Mouse (Mus musculus) right cerebral cortex, postnatal 14 days (tissue): ENCODE measurements around the gene Ralgps1.
"Not testable (repeated sequence)": the region's sequence is repeated elsewhere in the genome, so short reads cannot be mapped to it uniquely, and the experiment has no call there.

Source experiments
- DNase-seq: peaks from one replicate; pipeline ENCODE4 v3.0.0; 2022

The Ralgps1 gene

GRCm38 (mm10) chr2:33233856-33234255 is 137.4 kb downstream of the Ralgps1 start:
- DNase-seq = no peak

- no peak for DNase-seq
Measured at GRCm38 (mm10) chr2:33232782-33233570, 138.3 kb downstream of the Ralgps1 start.

- no peak for DNase-seq
Measured at GRCm38 (mm10) chr2:33231788-33232187, 139.5 kb downstream of the Ralgps1 start.

- DNase-seq = no peak
Measured at GRCm38 (mm10) chr2:33230701-33231100, 140.6 kb downstream of the Ralgps1 start.

- DNase-seq = no peak
Measured at GRCm38 (mm10) chr2:33228551-33228950, 142.7 kb downstream of the Ralgps1 start.

- DNase-seq = no peak
Measured at GRCm38 (mm10) chr2:33228077-33228476, 143.2 kb downstream of the Ralgps1 start.

- DNase-seq = no peak
Measured at GRCm38 (mm10) chr2:33225921-33226320, 145.4 kb downstream of the Ralgps1 start.

- no peak for DNase-seq
Measured at GRCm38 (mm10) chr2:33223656-33224358, 147.5 kb downstream of the Ralgps1 start.

- DNase-seq = no peak
Measured at GRCm38 (mm10) chr2:33222480-33222879, 148.8 kb downstream of the Ralgps1 start.

GRCm38 (mm10) chr2:33221339-33221900 is 149.9 kb downstream of the Ralgps1 start:
- no peak for DNase-seq

- no peak for DNase-seq
Measured at GRCm38 (mm10) chr2:33220674-33221338, 150.5 kb downstream of the Ralgps1 start.

GRCm38 (mm10) chr2:33220246-33220645 is 151.0 kb downstream of the Ralgps1 start:
- no peak for DNase-seq

- no peak for DNase-seq
Measured at GRCm38 (mm10) chr2:33219637-33220036, 151.6 kb downstream of the Ralgps1 start.

GRCm38 (mm10) chr2:33218903-33219625 is 152.2 kb downstream of the Ralgps1 start:
- DNase-seq = no peak

- DNase-seq = no peak
Measured at GRCm38 (mm10) chr2:33217425-33217794, 153.9 kb downstream of the Ralgps1 start.

GRCm38 (mm10) chr2:33216645-33217424 is 154.5 kb downstream of the Ralgps1 start:
- DNase-seq = no peak

GRCm38 (mm10) chr2:33215700-33216509 is 155.4 kb downstream of the Ralgps1 start, which contains the start of gene Angptl2:
Angptl2 (plus strand) TSS chr2:33216069.
- peak; percentile 74 for DNase-seq

- DNase-seq = no peak
Measured at GRCm38 (mm10) chr2:33215177-33215699, 156.0 kb downstream of the Ralgps1 start.

- DNase-seq = not testable (repeated sequence)
Measured at GRCm38 (mm10) chr2:33211263-33211662, 160.0 kb downstream of the Ralgps1 start.

- no peak for DNase-seq
Measured at GRCm38 (mm10) chr2:33210841-33211240, 160.4 kb downstream of the Ralgps1 start.

GRCm38 (mm10) chr2:33208134-33208533 is 163.2 kb downstream of the Ralgps1 start:
- DNase-seq = no peak
